In the genomic region with DNA sequence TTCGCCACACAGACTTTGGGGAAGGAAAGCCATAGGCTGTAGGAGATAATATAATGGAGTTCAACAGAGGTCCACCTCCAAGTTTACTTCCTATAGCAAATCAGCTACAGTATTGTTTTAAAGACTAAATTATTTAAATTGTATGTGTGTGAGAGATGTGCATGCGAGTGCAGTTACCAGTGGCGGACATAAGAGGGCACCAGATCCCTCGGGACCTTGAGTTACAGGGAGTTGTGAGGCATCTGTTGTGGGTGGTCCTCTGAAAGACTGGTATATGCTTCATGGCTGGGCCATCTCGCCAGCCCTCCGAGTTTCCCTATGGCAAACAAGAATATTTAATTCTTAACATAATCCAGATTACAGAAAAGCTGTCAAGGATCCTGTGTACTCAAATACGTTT, we compare ENCODE assay signal across 1 mouse cellular context.
TF ChIP-seq lines count a peak whose summit lies in the region.

No protein-coding gene starts in this region.

TF ChIP-seq in MEL, 35 proteins besides CTCF, POLR2A, EP300 and RAD21 (continued from another document):
- no peak for TF ChIP-seq USF1 (IDR thresholded peaks at IDR 0.05; ENCODE audit: low read depth, low read length)
- TF ChIP-seq E2F4 (IDR thresholded peaks at IDR 0.05; ENCODE audit: borderline replicate concordance, low read depth, low read length) = no peak
- no peak for TF ChIP-seq ZMIZ1 (IDR thresholded peaks at IDR 0.05; ENCODE audit: low read depth, low read length)
- no peak for TF ChIP-seq SMC3 (IDR thresholded peaks at IDR 0.05; ENCODE audit: low read depth, low read length)
- TF ChIP-seq POLR2AphosphoS5 (IDR thresholded peaks at IDR 0.05; ENCODE audit: borderline replicate concordance, low read depth, low read length) = no peak
- no peak for TF ChIP-seq JUND (IDR thresholded peaks at IDR 0.05; ENCODE audit: low read depth, low read length)
- no peak for TF ChIP-seq MEF2A (IDR thresholded peaks at IDR 0.05; ENCODE audit: extremely low read depth, insufficient replicate concordance, low read depth, low read length, poor library complexity, severe bottlenecking)
- no peak for TF ChIP-seq CHD2 (IDR thresholded peaks at IDR 0.05; ENCODE audit: low read length)
- TF ChIP-seq NRF1 (IDR thresholded peaks at IDR 0.05; ENCODE audit: insufficient read depth, low read depth, low read length, poor library complexity, severe bottlenecking) = no peak
- no peak for TF ChIP-seq GABPA (IDR thresholded peaks at IDR 0.05; ENCODE audit: low read depth, low read length)
- no peak for TF ChIP-seq ELF1 (IDR thresholded peaks at IDR 0.05; ENCODE audit: low read depth, low read length)
- no peak for TF ChIP-seq HCFC1 (IDR thresholded peaks at IDR 0.05; ENCODE audit: low read depth, low read length)
- TF ChIP-seq CHD1 (IDR thresholded peaks at IDR 0.05; ENCODE audit: low read depth, low read length) = no peak
